Mouse (Mus musculus) cerebellum, postnatal 36 days (tissue): ENCODE measurements around the gene Hist4h4.

Experiments
- DNase-seq, 2 experiments: peaks; one replicate each; pipeline ENCODE4 v3.0.0; 2021 to 2022; ENCODE audit warnings: mixed read lengths in 2 of 2

The Hist4h4 gene

GRCm38 (mm10) chr6:136803739-136804633, at the start of gene Hist4h4:
TSS of gene Hist4h4 (minus strand) at chr6:136804415.
- peak; percentile 91 to 99 for DNase-seq

GRCm38 (mm10) chr6:136852762-136853161, 48.5 kb upstream of the Hist4h4 start:
- DNase-seq: no peak

GRCm38 (mm10) chr6:136852348-136852747, 48.1 kb upstream of the Hist4h4 start:
- no peak for DNase-seq

- DNase-seq: no peak
Observed at GRCm38 (mm10) chr6:136850267-136850666, 46.1 kb upstream of the Hist4h4 start.

GRCm38 (mm10) chr6:136848971-136849370, 44.8 kb upstream of the Hist4h4 start:
- DNase-seq: no peak

GRCm38 (mm10) chr6:136848399-136848798, 44.2 kb upstream of the Hist4h4 start:
- DNase-seq: no peak

GRCm38 (mm10) chr6:136847790-136848189, 43.6 kb upstream of the Hist4h4 start:
- DNase-seq: peak; percentile 7 to 31

- no peak for DNase-seq
Observed at GRCm38 (mm10) chr6:136847267-136847666, 43.1 kb upstream of the Hist4h4 start.

- DNase-seq: no peak
Observed at GRCm38 (mm10) chr6:136845706-136846480, 41.7 kb upstream of the Hist4h4 start.

GRCm38 (mm10) chr6:136844903-136845302, 40.7 kb upstream of the Hist4h4 start:
- DNase-seq: no peak

GRCm38 (mm10) chr6:136837323-136837722, 33.1 kb upstream of the Hist4h4 start:
- no peak for DNase-seq

GRCm38 (mm10) chr6:136835352-136835751, 31.1 kb upstream of the Hist4h4 start, which contains the start of gene Smco3:
TSS of gene Smco3 (minus strand) at chr6:136835452.
- no peak for DNase-seq

- DNase-seq: no peak
Observed at GRCm38 (mm10) chr6:136831712-136832111, 27.5 kb upstream of the Hist4h4 start.

- no peak for DNase-seq
Observed at GRCm38 (mm10) chr6:136828681-136829080, 24.5 kb upstream of the Hist4h4 start.

- DNase-seq: peak; percentile 95
Observed at GRCm38 (mm10) chr6:136827881-136828561, 23.8 kb upstream of the Hist4h4 start, which contains the start of gene Wbp11. TSS of gene Wbp11 (minus strand) at chr6:136828233.

- no peak for DNase-seq
Observed at GRCm38 (mm10) chr6:136827516-136827880, 23.3 kb upstream of the Hist4h4 start, which contains the start of gene BC049715. TSS of gene BC049715 (plus strand) at chr6:136827626.

GRCm38 (mm10) chr6:136827116-136827515, 22.9 kb upstream of the Hist4h4 start:
- no peak for DNase-seq

GRCm38 (mm10) chr6:136824987-136825386, 20.8 kb upstream of the Hist4h4 start:
- no peak for DNase-seq

GRCm38 (mm10) chr6:136821086-136821485, 16.9 kb upstream of the Hist4h4 start:
- DNase-seq: no peak

GRCm38 (mm10) chr6:136820381-136820780, 16.2 kb upstream of the Hist4h4 start:
- DNase-seq: no peak

GRCm38 (mm10) chr6:136817549-136817948, 13.3 kb upstream of the Hist4h4 start:
- no peak for DNase-seq

- DNase-seq: no peak
Observed at GRCm38 (mm10) chr6:136816826-136817225, 12.6 kb upstream of the Hist4h4 start.

GRCm38 (mm10) chr6:136815381-136815780, 11.2 kb upstream of the Hist4h4 start:
- DNase-seq: no peak
